Mouse (Mus musculus) kidney, adult 8-10 months (tissue): ENCODE results near the gene Gpx4.
"Not testable (repeated sequence)": the region's sequence is repeated elsewhere in the genome, so short reads cannot be mapped to it uniquely, and the experiment has no call there.

Experiments used
- DNase-seq, 2 experiments: peaks; one replicate each; pipeline ENCODE4 v3.0.0; 2022

Gene Gpx4

GRCm38 (mm10) chr10:80050885-80051617 is 4.1 kb downstream of the Gpx4 start:
- peak in 1 of 2 experiments; percentile 53 for DNase-seq

- peak; percentile 90 to 94 for DNase-seq
Measured at GRCm38 (mm10) chr10:80051618-80052373, 4.8 kb downstream of the Gpx4 start.

GRCm38 (mm10) chr10:80052374-80052764 is 5.4 kb downstream of the Gpx4 start:
- peak in 1 of 2 experiments; percentile 36 for DNase-seq

- peak; percentile 100 for DNase-seq
Measured at GRCm38 (mm10) chr10:80053259-80053780, 6.4 kb downstream of the Gpx4 start.

- peak in 1 of 2 experiments; percentile 71 for DNase-seq
Measured at GRCm38 (mm10) chr10:80053831-80054815, 7.2 kb downstream of the Gpx4 start.

- DNase-seq = not testable (repeated sequence)
Measured at GRCm38 (mm10) chr10:80054911-80055310, 7.9 kb downstream of the Gpx4 start.

- no peak for DNase-seq
Measured at GRCm38 (mm10) chr10:80055364-80055763, 8.4 kb downstream of the Gpx4 start.

GRCm38 (mm10) chr10:80055891-80056290 is 8.9 kb downstream of the Gpx4 start:
- DNase-seq = peak in 1 of 2 experiments; percentile 40

- DNase-seq = peak in 1 of 2 experiments; percentile 53
Measured at GRCm38 (mm10) chr10:80056506-80056905, 9.5 kb downstream of the Gpx4 start.

- DNase-seq = no peak
Measured at GRCm38 (mm10) chr10:80056976-80057682, 10.2 kb downstream of the Gpx4 start.

- peak in 1 of 2 experiments; percentile 39 for DNase-seq
Measured at GRCm38 (mm10) chr10:80057683-80058326, 10.8 kb downstream of the Gpx4 start.

- DNase-seq = no peak
Measured at GRCm38 (mm10) chr10:80063104-80063503, 16.1 kb downstream of the Gpx4 start.

- DNase-seq = no peak
Measured at GRCm38 (mm10) chr10:80063877-80064650, 17.1 kb downstream of the Gpx4 start.

GRCm38 (mm10) chr10:80069251-80069650 is 22.3 kb downstream of the Gpx4 start:
- no peak for DNase-seq

GRCm38 (mm10) chr10:80069948-80070450 is 23.0 kb downstream of the Gpx4 start:
- no peak for DNase-seq

GRCm38 (mm10) chr10:80070837-80071515 is 24.0 kb downstream of the Gpx4 start:
- DNase-seq = peak; percentile 89 to 90

- DNase-seq = no peak
Measured at GRCm38 (mm10) chr10:80071516-80071900, 24.5 kb downstream of the Gpx4 start.

GRCm38 (mm10) chr10:80072623-80073489 is 25.9 kb downstream of the Gpx4 start:
- peak; percentile 40 to 60 for DNase-seq
